Mouse (Mus musculus) stomach, embryonic 16.5 days (tissue): ENCODE results near the gene Enpep. TPM values are rescaled to one million over a fixed set of nuclear protein-coding genes. Genes with fewer than 3 reads are reported as not detected.
A peak's percentile ranks its signal among the peaks of the same experiment; 100 is the strongest.

Experiments
- ATAC-seq: fragments of 200-750 bp; cut with Nextera tagmentation; 2 replicates; pipeline ENCODE4 v1.8.0; 2017; ENCODE audit warnings: moderate number of reproducible peaks, moderate TSS enrichment; ENCODE audit not compliant: insufficient read depth, low FRiP score
- H3K27ac ChIP-seq: fragments of 300-500 bp; sonication (generic); 2 replicates; pipeline ENCODE4 v1.5.1; 2014; ENCODE audit warnings: low read length
- H3K27me3 ChIP-seq: fragments of 300-500 bp; sonication (generic); 2 replicates; pipeline ENCODE4 v1.6.1; 2014; ENCODE audit warnings: low read length, control low read depth, mixed read lengths; ENCODE audit not compliant: control insufficient read depth, insufficient read depth
- H3K36me3 ChIP-seq: fragments of 300-500 bp; sonication (generic); 2 replicates; pipeline ENCODE4 v1.6.1; 2014; ENCODE audit warnings: low read length; ENCODE audit not compliant: control insufficient read depth, insufficient read depth
- H3K4me1 ChIP-seq: fragments of 300-500 bp; sonication (generic); 2 replicates; pipeline ENCODE4 v1.6.1; 2014; ENCODE audit warnings: low read length, control low read depth, mixed read lengths; ENCODE audit not compliant: control insufficient read depth, insufficient read depth
- H3K4me2 ChIP-seq: fragments of 300-500 bp; sonication (generic); 2 replicates; pipeline ENCODE4 v1.6.1; 2014; ENCODE audit warnings: low read depth, low read length, mixed read lengths
- H3K4me3 ChIP-seq: fragments of 300-500 bp; sonication (generic); replicated peaks from 2 replicates; pipeline ENCODE4 v1.5.1; 2014; ENCODE audit warnings: mild to moderate bottlenecking, low read length
- H3K9ac ChIP-seq: fragments of 300-500 bp; sonication (generic); 2 replicates; pipeline ENCODE4 v1.6.1; 2014; ENCODE audit warnings: low read length
- H3K9me3 ChIP-seq: fragments of 300-500 bp; sonication (generic); replicated peaks from 2 replicates; pipeline ENCODE4 v1.6.1; 2016; ENCODE audit warnings: low read length, control low read depth; ENCODE audit not compliant: control insufficient read depth
- WGBS: fragments of 180-500 bp; shearing (Covaris S2); extraction: QIAGEN DNeasy Blood & Tissue Kit; methylation state at CpG from one replicate; pipeline ENCODE4 v1.1.7; 2014; 5-methylcytosine and 5-hydroxymethylcytosine counted together
- polyA plus RNA-seq: library from polyadenylated mRNA; unstranded; fragments of >200 nt; fragmentation: Nextera tagmentation; extraction: Ambion mirVana; gene quantifications from 2 replicates; pipeline ENCODE4 v1.2.1, GENCODE M21; 2015

Enpep gene
- polyA plus RNA-seq, 1 experiment from 2014 or later, result 19.9 TPM

DNA sequence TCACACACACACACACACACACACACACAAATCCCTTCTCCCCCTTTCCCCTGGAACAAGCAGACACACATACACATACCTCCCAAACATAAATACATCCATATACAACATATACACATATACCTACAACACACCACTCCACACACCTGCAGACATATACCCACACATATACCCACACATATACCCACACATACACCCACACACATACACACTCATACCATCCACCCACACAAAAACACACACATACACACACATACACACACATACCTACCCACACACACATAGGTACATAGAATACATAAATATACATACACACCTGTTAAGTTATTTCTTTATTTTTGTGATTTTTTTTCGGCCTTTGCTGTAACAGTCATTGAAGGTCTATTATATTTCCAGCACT, 94.5 kb downstream of the Enpep start:
- no peaks in the 10 kb centered on the region for H3K9me3 ChIP-seq
- H3K36me3 ChIP-seq, result no peaks in the 10 kb centered on the region
- H3K27me3 ChIP-seq, result no peaks in the 10 kb centered on the region
- no peak for ATAC-seq
- no peak overlapping the region for H3K27ac ChIP-seq
- no peak overlapping the region for H3K4me3 ChIP-seq
- H3K9ac ChIP-seq, result no peak overlapping the region
- 78% methylated on average over 1 of the region's 1 CpGs for WGBS
- no peaks in the 10 kb centered on the region for H3K4me1 ChIP-seq
- no peak overlapping the region for H3K4me2 ChIP-seq

DNA sequence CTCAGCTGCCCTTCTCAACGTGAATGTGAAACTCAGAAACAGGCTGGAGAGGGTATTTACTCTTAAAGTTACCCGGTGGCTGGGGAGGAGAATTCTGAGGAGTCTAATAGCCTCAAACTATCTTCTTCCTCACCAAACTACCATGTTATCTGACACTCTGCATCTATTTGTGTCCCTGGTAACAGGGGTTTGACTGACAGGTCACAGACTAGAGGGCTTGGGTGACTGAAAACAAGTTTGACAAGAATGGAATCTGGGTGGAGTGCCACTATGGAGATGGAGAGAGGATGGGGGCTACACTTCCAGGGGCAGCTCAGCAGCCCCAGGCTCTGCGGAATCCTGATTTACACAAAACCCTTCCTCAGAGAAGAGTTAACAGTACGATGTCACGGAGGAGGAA, 105.2 kb downstream of the Enpep start:
- Histone ChIP-seq H3K4me1 (peaks cover 8% of the 10 kb centered on the region), H3K9me3 (no peaks in the 10 kb centered on the region), H3K4me3 (no peak overlapping the region), H3K36me3 (no peaks in the 10 kb centered on the region), H3K9ac (no peak overlapping the region), H3K27ac (no peak overlapping the region), H3K4me2 (no peak overlapping the region), H3K27me3 (peaks cover 37% of the 10 kb centered on the region)
- 30% methylated on average over 5 of the region's 5 CpGs for WGBS
- no peak for ATAC-seq

DNA sequence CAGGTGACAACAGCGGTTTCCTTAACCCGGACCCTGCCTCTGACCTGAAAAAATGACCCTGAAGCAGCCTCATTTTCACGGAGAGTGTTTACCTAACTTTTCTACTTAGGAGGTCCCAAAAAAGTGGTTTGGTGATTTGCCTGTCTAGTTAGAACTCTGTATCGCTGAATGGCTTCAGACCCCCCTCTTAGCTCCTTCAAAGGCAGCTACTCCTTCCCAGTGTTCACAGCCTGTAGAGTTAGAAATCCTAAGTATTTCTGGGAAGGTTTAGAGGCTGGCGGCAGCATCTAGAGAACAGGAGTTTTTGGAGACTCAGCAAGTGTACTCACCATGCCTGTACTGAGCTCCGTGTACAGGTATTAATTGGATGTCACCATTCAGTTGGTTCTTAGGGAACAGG, 105.8 kb downstream of the Enpep start:
- no peak overlapping the region for H3K4me2 ChIP-seq
- H3K4me1 ChIP-seq, result peaks cover 8% of the 10 kb centered on the region
- H3K9ac ChIP-seq, result no peak overlapping the region
- no peaks in the 10 kb centered on the region for H3K36me3 ChIP-seq
- H3K27ac ChIP-seq, result no peak overlapping the region
- WGBS, result 7% methylated on average over 6 of the region's 6 CpGs
- ATAC-seq, result no peak
- peaks cover 41% of the 10 kb centered on the region for H3K27me3 ChIP-seq
- no peaks in the 10 kb centered on the region for H3K9me3 ChIP-seq
- no peak overlapping the region for H3K4me3 ChIP-seq

DNA sequence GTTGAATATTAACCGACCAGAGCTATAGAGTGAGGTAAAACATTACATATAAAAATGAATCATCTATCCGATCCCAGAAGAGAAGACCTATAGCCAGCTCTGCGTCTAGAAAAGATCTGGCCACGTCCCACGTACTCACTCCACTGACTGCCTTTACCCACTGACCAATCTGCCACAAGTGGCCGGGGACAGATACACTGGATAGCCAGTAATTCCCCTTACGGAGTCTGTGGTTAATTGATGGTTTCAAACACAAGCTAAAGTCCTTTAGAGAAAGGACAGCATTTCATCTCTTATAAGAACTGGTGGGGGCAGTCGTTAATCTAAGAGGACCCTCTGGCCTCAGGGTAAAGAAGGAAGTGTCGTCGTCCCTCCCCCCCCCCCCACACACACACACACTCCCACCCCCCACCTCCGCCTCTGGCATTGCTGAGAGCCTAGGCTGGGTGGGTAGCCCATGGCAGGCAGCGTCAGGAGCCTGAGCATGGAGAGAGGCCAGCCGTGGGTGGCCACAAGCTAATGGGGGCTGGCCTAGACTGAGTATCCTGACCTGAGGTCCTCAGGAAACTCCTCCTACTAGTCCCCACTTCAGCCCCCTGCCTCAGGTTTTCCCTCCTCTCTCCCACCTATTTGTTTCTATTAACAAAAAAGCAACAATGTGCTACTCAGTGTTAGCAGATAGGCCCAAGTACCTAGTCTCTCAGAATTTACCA, 106.8 kb downstream of the Enpep start:
- Histone ChIP-seq H3K27me3 (peaks cover 42% of the 10 kb centered on the region), H3K9ac (no peak overlapping the region), H3K4me1 (peaks cover 8% of the 10 kb centered on the region), H3K36me3 (no peaks in the 10 kb centered on the region), H3K4me2 (peak overlapping the region; percentile 50; the same call in 1 of the 2 replicates), H3K9me3 (no peaks in the 10 kb centered on the region), H3K4me3 (no peak overlapping the region; the same call in 1 of the 2 replicates), H3K27ac (no peak overlapping the region)
- 11% methylated on average over 13 of the region's 13 CpGs for WGBS
- 0 out of 2 replicates have a peak, but pooled peaks have one; percentile 33 for ATAC-seq

DNA sequence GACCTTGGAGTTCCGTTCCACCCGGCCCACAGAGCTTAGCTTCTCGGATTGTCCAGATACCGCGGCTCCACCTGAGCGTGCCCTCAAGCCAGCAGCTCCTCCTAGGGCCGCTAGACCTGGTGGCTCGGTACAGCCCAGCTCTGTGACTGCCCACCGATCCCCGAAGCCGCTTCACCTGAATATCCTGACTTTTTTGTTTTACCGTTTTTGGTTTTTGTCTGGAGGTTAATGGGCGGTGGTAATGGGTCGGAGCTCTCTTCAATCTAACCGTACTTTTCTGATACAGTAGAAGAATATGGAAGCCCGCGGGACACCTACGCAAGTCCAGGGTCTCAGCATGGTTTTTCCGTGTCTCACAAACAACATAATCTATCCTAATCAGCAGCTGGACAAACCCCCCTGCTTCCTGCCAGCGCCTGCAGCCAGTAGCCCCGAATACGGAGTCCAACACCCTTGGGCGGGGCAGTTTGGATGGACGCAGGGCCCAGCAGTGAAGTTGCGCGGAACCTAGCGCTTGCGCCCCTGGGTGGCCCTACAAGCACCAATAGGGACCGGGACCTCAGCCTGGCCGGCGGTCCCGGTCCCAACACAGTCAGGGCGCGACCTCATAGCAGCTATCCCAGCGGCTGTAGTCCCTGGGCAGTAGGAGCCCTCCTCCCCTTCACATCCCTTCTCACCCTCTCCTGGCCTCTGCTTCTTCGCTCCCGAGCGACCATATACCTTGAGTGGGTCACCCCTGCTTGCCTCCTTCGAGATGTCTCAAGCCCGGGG, 107.5 kb downstream of the Enpep start:
- peaks cover 42% of the 10 kb centered on the region for H3K27me3 ChIP-seq
- peak overlapping the region; percentile 50 for H3K4me2 ChIP-seq
- H3K4me3 ChIP-seq, result peak overlapping the region; percentile 35
- no peaks in the 10 kb centered on the region for H3K9me3 ChIP-seq
- H3K4me1 ChIP-seq, result peaks cover 8% of the 10 kb centered on the region
- no peak overlapping the region for H3K27ac ChIP-seq
- H3K36me3 ChIP-seq, result no peaks in the 10 kb centered on the region
- ATAC-seq, result no peak; the same call in 1 of the 2 replicates
- WGBS, result 2% methylated on average over 40 of the region's 40 CpGs
- H3K9ac ChIP-seq, result peak overlapping the region; percentile 52

DNA sequence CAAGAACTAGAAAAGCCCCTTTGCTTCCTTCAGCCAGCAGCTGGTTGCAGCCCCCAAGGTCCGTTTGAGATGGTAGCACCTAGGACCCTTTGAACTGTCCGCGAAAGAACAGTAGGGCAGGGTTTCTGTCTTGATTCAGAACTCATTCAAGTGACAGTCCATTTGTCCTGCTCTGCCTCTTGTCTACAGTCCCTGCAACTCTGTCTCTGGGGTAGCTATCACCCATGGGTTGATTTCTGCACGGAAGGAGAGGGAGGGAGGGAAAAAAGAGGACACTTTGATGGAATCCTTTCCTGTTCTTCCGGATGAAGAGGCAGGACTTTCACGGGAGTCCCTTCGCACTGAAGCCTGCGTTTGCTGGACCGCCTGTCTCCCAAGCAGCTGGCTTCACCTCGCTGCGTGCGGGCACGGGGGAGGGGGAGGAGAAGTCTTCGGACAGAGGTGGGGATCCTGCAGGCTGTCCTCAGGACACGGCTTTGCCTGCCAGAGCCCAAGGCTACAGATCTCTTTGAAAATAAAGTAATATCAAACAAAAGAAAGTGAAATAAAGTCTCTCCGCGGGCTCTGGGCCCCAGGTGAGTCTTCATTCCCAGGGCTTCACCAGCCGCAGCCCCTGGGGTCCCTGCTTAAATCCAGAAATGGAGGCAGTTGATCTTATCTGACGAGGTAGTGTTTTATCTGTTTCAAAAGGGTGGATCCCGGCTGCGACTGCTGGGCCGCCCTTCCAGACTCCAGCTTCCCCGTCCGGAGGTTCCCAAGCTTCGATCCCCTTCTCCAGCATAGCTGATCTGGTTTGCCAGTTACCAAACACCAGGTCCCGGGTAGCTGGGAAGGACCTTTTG, 108.3 kb downstream of the Enpep start:
- H3K9me3 ChIP-seq, result no peaks in the 10 kb centered on the region
- peak overlapping the region; percentile 52 for H3K9ac ChIP-seq
- H3K4me3 ChIP-seq, result peak overlapping the region; percentile 35
- peak overlapping the region; percentile 50 for H3K4me2 ChIP-seq
- no peaks in the 10 kb centered on the region for H3K36me3 ChIP-seq
- WGBS, result 2% methylated on average over 26 of the region's 26 CpGs
- H3K4me1 ChIP-seq, result peaks cover 8% of the 10 kb centered on the region
- H3K27me3 ChIP-seq, result peaks cover 42% of the 10 kb centered on the region
- no peak overlapping the region for H3K27ac ChIP-seq
- ATAC-seq, result no peak

GRCm38 (mm10) chr3:129223401-129223800, 109.1 kb downstream of the Enpep start:
- Histone ChIP-seq H3K9me3 (no peaks in the 10 kb centered on the region), H3K36me3 (no peaks in the 10 kb centered on the region), H3K9ac (no peak overlapping the region), H3K4me1 (peaks cover 8% of the 10 kb centered on the region), H3K27ac (no peak overlapping the region), H3K4me2 (no peak overlapping the region), H3K27me3 (peaks cover 42% of the 10 kb centered on the region), H3K4me3 (no peak overlapping the region)
- no peak for ATAC-seq
- 6% methylated on average over 6 of the region's 6 CpGs for WGBS

DNA sequence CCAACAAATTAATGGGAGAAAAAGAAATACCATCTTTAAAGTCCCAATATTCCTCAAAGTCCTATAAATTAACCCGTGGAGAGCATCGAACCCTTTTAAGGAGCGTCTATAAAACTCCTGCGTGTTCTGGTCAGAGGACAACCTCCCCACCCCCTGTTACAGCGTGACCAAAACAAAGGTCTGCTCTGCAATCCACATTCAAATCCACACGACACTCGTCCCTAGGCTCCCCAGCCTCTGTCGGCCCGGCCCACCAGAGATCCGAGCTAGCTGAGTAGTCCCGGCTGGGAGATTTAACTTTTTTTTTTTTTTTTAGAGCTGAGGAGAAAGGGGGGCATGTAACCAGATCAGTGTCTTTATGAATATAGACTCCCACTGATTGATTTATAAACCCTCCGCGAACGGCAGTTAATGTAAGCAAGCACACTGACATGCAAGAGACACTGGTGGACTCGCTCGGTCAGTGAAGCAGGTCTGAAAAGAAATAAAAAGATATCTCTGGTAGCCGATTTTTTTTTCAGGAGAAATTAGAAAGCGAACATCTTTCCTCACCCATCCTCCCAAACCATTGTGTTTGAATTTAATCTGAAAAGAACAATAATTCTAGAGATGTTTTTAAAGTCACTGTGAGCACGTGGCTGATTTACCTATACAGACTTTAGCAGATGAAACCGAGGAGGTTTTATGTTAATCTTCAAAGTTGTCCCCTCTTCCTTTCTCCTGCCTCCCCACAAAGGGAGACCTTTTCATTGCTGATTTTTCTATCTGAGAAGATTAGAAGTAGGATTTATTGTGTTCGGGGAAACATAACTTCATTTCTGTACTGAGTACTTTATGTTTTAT, 109.9 kb downstream of the Enpep start:
- Histone ChIP-seq H3K27me3 (peaks cover 43% of the 10 kb centered on the region), H3K9ac (no peak overlapping the region), H3K4me2 (no peak overlapping the region), H3K36me3 (no peaks in the 10 kb centered on the region), H3K9me3 (no peaks in the 10 kb centered on the region), H3K4me1 (peaks cover 8% of the 10 kb centered on the region), H3K27ac (no peak overlapping the region), H3K4me3 (no peak overlapping the region)
- ATAC-seq, result no peak
- WGBS, result 6% methylated on average over 21 of the region's 21 CpGs
